Mouse (Mus musculus) layer of hippocampus, adult 9-10 months (tissue): ENCODE results near the gene Safb2.
A peak's percentile ranks its signal among the peaks of the same experiment; 100 is the strongest.

ENCODE experiments used
- DNase-seq: peaks from one replicate; pipeline ENCODE4 v3.0.0; 2022; ENCODE audit warnings: low spot score

Gene Safb2

DNA sequence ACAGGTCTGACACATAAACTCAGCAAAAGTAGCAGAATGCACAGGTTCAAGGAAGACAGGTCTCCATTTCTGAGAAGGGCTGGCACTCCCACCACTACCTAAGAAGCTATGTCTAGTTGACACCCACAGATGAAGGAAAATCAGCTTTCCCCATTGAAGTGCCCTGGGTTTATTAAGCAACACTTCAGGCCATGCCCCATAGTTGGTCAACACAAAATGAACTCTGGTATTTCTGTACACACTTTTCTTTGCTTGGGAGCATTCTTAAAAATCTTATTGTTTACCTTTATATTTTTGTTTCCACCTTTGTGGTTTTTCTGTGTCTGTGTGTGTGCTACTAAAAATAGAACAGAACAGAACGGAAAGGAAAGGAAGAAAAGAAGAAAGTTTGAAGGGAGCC is 24.3 kb downstream of the Safb2 start:
- no peak for DNase-seq

DNA sequence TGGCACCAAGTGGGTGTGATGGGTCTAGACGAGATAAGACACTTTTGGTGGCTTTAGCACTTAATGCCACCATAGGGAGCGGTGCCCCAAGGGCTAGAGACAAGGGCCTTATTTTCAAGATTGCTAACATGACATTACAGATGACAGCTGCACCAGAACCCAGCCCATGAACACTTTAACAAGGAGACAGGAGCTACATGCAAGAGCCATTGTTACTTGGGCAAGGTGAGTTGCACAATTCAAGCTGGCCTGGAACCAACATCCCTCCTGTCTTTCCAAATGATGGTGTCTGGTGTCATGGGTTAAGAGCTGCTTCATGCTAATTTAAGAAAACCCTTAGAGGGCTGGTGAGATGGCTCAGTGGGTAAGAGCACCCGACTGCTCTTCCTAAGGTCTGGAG is 25.0 kb downstream of the Safb2 start:
- DNase-seq, result no peak

DNA sequence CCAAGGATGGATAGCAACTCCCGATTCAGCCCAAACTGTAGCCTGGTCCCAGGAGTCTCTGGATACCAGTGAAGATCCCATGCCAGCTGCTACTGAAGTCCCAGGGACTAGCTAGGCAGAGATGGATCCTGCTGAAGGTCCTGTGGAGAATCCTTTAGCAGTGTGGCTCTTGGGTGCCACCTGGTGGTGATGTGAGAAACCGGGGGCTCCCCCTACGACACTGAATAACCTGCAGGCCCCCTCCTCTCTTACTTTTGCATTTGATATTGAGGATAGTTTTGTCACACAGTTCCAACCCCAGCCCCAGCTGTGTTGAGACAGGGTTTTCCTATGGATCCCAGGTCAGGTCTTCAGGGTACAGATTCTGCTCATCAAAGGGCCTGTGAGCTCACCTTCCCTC is 25.9 kb downstream of the Safb2 start:
- peak; percentile 44 for DNase-seq

DNA sequence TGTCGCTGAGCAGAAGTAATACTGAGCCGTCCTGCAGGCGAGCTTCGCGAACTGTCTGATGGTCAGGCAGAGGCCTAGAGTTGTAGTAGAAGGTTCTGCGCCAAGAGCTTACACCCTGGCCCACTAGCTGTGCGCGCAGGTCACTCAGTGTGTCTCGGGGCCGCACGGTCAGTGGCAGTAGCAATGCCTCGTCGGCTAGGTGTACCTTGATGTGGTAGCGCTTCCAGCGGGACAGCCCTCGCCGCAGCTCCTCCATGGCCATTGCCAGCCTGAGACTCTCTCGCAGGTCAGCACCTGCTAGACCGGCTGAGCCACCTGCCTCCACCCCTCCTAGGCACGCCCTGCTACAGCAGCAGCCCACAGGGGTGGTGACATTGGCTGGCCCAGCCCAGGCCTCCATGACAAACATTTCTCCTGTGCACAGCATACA is 30.2 kb downstream of the Safb2 start, which contains the start of gene Gm20219:
TSS of gene Gm20219 (minus strand) at position 266 of the 430 bp plus-strand sequence.
- no peak for DNase-seq

DNA sequence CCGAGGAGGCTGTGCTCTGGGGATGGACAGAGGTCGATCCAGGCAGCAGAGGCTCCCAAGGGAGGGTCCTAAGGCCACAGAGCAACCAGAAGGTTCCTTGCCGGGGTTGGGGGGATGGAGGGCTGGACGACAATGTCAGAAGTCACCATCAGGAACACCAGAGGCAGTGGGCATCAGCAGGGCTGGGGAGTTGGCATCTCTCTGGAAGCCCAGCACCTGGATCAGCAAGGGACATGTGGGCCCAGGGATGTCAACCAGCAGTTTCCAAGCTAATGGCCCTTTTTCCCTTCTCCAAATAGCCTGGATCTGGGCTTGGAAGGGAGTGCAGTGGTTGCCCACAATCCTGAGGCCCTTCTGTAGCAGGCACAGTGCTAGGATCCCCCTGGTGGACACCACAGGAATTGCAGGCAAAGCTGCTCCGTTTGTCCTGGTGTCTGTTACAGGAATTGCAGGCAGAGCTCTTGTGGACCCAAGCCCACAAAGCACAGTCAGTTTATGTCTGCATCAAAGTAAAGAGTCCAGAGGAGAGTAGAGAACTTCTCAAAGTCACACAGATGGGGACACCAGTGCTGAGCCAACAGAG is 31.5 kb downstream of the Safb2 start:
- peak; percentile 79 for DNase-seq

DNA sequence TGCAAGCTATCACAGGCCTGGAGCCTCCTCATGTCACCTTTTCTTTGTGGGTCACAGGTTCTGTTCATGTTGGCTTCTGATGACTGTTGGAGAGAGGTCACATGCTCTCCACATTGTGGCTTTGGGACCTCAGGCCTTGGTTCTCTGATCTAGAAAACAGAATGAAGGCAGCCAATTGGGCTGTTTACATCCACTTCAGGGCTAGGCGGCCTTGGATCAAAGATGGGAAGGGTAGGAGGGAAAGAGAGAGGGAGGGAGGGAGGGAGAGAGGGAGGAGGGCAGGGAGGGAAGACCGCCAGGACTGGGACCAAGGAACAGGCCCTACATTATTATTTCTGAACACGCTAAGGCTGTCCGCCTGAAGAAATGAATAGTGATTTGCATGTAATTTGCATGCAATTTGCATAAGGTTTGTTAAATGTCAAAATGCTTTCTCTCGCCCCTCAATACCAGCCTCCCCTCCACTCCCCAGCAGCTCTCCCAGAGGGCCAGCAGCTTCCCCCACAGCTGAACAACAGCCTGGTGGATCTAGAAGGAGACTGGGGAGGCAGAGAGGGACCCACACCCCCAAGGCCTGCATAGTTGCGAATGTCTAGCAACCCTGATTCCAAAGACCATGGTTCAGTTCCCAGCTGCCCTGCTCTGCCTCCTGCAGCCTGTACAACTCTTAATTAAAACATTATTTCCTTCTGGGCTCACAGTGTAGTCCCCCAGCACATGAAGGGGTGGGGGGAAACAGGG is 32.4 kb downstream of the Safb2 start:
- DNase-seq, result no peak

DNA sequence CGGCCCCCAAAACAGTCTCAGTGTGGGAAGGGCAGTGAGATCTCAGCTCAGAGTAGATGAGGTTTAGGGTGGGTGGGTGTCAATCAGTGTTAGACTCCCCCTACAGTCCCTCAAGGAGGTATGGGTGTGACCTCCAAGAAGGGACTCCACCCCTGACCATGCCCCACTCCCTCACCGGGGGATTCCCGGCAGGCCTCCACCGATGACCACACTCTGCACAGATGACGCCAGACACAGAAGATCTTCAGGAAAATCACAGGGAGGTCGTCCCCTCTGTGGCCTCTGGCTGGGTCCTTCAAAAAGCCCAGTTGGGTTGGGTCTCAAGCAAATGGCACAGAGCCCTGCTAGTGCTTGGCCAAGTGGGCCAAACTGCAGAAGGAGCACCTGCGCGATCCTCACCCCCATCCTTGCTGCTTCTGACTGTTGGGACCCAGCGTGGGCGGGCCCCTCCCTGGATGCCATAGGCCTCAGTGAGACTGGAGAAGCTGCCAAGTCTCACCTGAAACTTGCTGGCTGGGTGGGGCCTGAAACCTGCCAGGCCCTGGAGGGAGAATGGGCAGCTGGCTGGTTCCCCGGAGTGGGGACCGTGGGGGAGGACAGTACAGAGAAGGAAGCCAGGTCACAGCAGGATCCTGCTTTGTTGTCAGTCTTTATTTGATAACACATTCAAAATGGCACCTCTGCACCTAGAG is 33.5 kb downstream of the Safb2 start:
- no peak for DNase-seq

DNA sequence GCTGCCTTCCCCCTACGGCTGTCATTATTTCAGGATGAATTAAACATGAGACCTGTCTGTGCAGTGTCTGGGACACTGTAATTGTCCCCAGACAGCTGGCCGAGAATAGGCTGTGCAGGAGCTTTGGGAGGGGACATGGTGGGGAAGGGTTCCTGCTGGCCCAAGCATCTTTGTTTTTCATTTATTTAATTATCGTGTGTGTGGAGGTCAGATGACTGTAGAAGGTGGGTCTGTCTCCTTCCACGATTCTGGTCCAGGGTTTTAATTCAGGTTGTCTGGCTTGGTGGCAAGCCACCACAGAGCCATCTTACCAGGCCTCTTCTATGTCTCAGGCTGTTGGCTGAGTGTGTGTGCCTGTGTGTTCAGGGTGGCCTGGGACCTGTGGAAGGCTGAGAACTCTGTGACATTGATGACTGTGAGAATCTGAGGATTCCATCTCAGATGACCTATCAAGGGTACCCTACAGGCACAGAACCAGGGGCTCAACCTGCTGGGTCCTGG is 35.7 kb downstream of the Safb2 start:
- no peak for DNase-seq

DNA sequence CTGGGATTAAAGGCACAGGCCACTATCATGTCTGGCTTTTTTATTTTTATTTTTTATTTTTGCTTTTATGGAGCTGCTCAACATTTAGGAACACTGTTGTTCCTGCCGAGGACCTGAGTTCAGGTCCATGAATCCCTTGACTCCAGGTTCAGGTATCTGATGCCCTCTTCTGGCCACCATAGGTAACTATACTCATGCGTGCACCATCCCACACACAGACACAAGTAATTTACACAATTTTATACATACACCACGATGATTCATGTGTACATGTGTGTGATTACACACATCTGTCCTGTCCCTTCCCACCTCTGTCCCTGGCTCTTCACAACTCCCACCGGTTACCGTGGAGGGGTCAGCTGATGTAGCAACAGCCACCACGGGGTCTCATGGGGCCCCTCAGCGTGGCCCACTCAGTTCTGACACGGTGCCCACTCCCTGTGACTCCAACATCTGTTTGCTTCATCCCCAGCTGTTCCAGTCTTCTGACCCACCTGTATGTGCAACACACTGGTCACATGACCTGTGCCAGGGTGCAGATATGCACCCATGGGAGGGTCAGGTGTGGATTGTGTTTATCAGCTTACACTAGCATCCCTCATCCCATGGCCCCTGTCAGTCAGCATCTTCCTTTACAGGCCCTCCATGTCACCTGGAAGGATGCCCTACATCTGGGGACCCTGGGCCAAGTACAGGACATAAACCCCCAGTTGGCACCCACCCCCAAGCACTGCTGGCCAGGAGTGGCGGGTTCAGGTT is 36.4 kb downstream of the Safb2 start:
- no peak for DNase-seq

DNA sequence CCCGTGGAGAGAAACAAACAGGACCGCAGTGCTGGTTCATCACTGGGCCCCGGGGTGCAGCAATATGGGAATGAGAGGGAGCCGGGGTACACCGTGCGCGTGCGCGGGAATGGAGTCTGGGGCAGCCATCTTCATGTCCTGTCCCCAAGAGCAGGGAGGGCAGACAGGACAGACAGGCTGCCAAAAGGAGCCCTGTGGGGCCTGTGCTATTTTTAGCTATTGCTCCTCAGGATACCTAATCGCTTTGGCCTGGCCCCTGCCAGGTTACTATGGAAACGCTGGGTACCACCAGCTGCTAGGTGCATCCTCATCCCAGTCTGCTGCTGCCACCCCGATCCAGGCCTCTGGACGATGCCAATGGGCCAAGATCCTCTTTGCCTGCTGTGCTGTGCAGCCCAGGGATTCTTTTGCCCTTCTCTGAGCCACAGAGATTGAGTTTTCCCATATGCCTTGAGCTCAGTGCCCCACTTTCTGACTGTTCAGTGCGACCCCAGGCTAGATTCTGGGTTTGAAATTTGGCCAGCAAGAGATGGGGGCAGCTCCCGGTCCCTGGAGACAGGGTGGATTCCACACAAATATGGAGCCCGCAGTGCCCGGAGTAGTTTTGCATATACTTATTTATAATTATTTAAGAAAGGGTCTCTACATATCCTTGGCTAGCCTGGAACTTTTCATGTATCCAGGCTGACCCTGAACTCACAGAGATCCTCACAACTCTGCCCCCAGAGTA is 37.1 kb downstream of the Safb2 start:
- DNase-seq, result no peak

DNA sequence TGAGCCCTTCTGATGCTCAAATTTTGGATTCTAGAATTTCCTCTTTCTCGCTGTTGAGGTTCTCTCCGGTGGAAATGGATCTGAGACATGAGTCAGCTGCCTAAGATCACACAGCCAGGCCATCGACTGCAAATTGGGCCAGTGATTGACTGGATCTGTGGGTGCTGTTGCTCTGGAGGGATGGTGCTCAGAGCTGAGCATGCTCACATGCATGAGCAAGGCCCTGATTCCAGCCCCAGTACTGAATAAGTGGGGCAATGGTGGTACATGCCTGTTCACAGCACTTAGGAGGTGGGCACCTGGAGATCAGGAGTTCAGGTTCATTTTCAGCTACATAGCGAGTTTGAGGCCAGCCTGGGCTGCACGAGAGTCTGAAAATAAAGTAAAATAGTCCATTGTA is 37.8 kb downstream of the Safb2 start:
- no peak for DNase-seq

DNA sequence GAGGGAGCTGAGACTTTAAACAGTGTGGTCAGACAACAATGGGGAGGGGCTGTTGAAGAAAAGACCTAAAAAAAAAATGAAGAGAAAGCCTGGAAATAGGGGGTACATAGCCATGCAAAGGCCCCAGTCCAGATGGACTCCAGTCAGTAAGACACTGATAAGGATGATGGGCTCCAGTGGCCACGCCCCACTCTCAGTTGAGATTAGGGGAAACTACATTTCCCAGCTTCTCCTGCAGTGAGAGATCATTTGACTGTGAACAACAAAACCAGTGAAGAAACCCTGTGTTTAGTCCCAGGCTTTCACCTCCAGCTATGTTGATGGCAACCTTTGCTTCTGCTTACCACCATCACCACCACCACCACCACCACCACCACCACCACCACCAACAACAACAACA is 38.4 kb downstream of the Safb2 start:
- DNase-seq, result no peak

DNA sequence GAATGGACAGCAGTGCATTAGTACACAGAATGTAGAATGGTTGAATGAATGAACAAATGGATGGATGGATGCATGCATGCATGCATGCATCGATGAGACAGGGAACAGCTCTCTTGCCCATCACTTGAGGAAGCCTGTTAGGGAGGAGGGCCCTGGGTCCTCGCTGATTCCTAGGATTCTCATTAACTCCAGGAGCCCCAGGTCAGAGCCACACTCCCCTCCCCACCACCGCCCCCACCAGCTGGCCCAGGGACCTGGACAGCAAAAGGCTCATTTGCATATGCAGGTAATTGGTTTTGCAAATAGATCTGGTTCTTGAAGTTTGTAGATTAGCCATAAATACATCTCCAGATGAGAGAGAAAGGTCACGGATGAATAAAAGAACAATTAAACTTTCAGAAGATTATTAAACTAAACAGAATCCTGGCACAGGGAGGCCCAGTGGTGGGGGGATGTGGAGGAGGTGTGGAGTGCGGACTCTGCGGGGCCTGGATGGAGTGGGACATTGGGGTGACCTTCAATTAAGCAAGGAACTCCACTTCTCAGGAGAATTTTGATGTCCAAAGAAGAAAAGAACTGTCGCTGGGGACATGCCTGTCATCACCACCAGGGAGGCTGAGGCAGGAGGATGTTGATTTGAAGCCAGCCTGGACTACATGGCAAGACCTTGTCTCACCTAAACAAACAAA is 39.5 kb downstream of the Safb2 start:
- DNase-seq, result no peak

DNA sequence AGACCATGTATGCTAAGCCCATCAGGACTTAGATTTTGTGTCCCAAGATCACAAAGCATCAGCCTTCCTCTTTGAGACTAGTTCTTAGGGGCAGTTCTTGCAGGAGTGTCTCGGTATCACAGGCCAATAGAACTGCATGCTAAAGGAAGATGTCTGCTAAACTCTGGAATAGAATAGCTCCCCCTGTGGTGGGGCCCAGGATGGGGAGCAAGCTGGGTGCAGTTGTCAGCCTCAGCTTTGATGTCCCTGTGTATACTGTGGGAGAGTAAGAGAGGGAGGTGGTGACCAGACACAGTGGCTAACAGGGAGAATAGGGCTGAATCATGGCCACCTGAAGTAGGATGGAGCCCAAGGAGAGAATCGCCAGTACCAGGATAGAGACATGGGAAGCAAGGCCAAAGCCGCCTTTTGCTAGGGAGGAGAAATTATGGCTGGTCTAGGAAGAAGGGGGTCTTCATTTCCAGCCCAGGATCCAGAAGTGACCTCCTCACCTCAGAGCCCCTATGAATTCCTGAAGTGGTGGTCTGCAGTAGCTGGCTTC is 40.6 kb downstream of the Safb2 start:
- no peak for DNase-seq

DNA sequence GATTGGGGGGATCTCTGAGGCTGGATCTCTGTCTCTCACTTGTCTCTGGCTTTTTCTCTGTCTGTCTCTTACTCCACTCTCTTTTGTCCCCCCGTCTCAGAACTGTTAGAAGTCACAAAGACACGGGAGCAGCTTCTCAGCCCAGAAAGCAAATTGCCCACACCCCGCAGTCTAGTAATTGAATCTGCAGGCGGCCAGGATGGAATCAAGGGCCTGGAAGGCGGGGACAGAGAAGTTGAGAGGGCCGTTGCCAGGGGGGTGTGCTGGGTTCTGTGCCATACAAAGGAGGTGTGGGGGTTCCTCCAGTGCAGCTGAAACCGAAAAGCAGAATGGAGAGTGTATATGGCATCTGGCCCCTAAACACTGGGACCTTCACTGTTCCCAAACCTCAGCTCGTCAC is 41.6 kb downstream of the Safb2 start:
- DNase-seq, result no peak

DNA sequence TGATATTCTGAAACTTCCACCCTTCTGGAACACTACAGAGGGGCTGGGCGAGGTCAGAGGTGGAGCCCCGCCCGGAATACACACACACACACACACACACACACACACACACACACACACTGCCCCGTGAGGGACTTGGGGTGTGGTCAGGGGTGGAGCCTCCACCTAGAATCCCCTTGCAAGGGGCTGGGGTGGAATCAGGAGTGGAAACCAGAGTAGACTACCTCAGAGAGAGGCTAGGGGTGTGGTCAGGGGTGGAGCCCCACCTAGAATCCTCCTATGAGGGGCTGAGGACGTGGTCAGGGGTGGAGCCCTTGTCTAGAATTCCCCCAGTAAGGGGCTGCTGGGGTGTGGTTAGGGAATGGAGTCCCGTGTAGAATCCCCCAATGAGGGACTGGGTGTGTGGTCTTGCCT is 43.8 kb downstream of the Safb2 start:
- DNase-seq, result no peak

DNA sequence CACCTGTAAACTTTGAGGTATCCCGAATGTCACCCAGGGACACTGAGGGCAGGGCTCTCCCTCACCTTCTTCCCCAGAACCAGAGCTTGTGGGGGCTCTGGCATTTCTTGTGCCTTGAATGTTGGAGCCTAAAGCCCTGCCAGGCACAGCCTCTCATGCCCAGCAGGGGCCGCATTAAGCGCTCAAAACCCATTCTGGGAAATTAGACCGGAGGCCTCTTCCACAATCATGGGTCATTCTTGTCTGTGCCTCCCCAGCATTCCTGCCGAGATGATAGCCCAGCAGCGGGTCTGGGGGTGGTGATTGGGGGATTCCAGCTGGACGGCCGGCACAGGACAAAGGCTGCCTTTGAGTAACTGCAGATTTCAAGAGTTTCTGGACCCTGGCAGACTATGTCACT is 46.5 kb downstream of the Safb2 start:
- no peak for DNase-seq

DNA sequence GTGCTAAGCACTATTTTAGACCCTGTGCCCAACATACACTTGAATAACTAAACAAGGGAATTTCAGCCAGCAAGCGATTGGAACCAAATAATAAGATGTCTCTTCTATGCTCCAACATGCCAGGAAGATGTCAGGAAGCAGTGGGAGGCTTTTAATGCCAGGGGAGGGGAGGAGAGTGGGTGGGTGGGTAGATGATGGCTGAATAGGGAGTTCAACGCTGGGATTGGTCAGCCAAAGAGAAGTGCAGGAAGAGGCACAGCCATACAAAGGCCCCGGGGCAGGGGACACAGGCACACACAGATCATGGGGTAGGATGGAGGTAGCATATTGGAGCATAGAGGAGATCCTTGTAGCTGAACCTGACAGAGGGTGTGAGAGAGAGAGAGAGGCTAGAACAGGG is 47.5 kb downstream of the Safb2 start:
- DNase-seq, result no peak

DNA sequence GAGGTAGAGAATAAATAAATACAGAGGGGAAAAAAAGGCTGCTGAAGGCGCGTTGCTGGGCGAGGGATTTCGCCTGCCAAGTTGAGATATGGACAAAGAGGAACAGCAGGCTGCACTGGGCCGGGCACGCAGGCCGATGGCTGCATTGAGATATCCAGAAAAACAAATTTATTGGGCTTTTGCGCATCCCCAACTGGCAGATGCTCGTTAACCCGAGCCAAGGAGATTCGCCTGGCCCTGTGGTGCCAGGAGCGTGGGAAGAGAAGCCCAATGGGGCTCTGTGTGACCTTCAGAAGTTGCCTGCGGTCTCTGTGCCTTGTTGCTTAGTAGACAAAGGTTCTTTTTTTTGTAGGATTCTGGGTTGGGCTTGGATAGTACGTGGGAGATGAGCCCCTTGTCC is 48.2 kb downstream of the Safb2 start:
- DNase-seq, result no peak

DNA sequence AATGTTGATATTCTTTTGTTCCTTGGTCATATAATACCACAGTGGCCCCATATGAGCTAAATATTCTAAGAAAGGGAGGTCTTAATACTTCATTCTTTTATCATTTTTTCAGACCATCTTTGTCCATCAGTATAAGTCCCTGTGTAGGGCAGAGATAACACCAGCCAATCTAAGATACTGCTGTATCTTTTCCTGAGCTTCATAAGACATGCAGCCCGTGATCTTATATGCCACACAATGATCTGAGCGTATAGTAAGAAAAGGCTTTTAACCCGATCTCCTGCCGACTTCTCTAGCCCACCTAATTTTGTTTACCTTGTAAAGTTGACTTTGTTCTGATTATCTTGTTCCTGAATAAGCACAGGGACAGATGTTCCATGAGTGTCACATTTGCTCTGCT is 59.4 kb downstream of the Safb2 start:
- no peak for DNase-seq

DNA sequence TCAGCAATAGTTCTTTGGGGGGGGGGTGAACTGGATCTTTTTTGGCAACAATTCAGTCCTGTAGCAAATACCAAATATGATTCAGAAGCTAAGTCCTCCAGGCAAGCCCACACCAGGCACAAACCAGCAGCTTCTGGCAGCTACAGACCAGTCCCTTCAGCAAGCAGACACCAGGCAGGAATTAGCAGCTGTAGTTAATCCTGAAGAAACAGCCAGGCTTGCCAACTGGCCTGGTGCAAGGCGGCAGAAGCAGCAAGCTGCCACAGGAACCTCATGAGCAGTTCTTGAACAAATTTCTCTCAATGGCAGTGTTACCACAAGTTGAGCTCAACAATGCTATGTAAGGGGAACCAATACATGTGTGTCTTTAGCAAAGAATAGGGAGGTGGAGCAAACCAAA is 61.6 kb downstream of the Safb2 start:
- DNase-seq, result no peak
